Mouse (Mus musculus): ENCODE measurements at regions not wholly inside any gene's neighbourhood (a gene's known extent, or its start where the extent isn't known, plus 50 kb on each side); places are given as distances from the start of the nearest gene placed in this dataset.

- in situ Hi-C loops (cut with MboI; ENCODE audit: low pct_unique_long_range_greater_than_20kb) = no loop called here
- H3K27me3 ChIP-seq = no peaks in the 10 kb centered on the region
- ATAC-seq (no peak), DNase-seq (ENCODE audit: low read depth, low spot score) (no peak)
- ChIA-PET CTCF (no interaction called here), POLR2A (no interaction called here)
- TF ChIP-seq CTCF (IDR thresholded peaks at IDR 0.05) = no peak
These were observed 139.2 kb upstream of the Cep126 start for GRCm38 (mm10) chr9:8273253-8273652.

DNA sequence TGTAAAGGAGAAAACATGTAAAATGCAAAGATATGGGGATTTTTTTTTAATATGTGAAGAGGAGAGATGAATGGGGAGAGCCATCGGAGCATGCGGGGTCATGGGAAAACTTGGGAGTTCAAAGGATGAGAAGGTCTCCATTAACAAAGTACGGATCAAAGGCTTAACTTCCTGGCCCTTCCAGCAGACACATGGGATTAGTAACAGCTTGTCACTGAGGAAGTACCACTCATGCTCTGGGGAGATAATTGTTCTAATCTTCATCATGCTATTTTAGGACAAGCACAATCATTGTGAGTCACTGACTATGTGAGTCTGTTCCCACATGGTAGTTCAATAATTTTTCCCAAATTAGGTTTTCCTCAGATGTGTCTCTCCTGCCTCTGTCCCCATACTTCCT lies 115.4 kb upstream of the Cep126 start:
- H3K27me3 ChIP-seq = peaks cover 5% of the 10 kb centered on the region
- POLR2A ChIA-PET = no interaction called here
- no peak for DNase-seq (ENCODE audit: low read depth, low spot score)
- TF ChIP-seq CTCF (IDR thresholded peaks at IDR 0.05) = no peak
- in situ Hi-C loops (cut with MboI; ENCODE audit: low pct_unique_long_range_greater_than_20kb) = loop anchor here (10.0 kb wide), 1 partner anchor 695 kb away; no protein-coding TSS in a partner anchor
- ATAC-seq = no peak
- CTCF ChIA-PET = no interaction called here

DNA sequence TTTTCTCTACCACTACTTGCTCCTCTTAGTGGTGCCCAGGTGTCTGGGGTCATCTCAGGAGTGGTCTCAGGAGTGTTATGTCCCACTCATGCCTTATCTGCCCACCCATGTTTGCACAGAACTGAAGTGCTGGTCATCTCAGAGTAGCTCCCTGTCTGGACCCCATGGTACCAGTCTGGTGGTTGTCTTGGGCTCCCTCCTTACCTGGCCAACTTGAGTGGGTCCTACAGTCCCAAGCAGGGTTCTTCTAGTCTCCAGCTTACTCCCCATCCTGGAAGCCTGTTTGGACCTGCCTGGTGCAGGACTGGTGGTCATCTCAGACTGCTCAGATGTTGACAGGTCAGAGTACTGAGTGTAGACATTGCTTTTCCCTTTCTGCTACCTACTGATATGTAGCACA lies 94.0 kb upstream of the Cep126 start:
- in situ Hi-C loops (cut with MboI; ENCODE audit: low pct_unique_long_range_greater_than_20kb) = loop anchor here (5.0 to 10.0 kb wide), 2 partner anchors 447 to 739 kb away; no protein-coding TSS in a partner anchor
- TF ChIP-seq CTCF (IDR thresholded peaks at IDR 0.05) = no peak
- POLR2A ChIA-PET = no interaction called here
- CTCF ChIA-PET = interaction anchor here (1.4 kb wide), 1 partner anchor 13 kb away, joined by 4 read pairs; no protein-coding TSS in a partner anchor
- DNase-seq (ENCODE audit: low read depth, low spot score) (no peak), ATAC-seq (no peak)
- H3K27me3 ChIP-seq = no peaks in the 10 kb centered on the region

GRCm38 (mm10) chr9:8226415-8226814 lies 92.3 kb upstream of the Cep126 start:
- ChIA-PET POLR2A (no interaction called here), CTCF (no interaction called here)
- ATAC-seq (no peak), DNase-seq (ENCODE audit: low read depth, low spot score) (no peak)
- in situ Hi-C loops (cut with MboI; ENCODE audit: low pct_unique_long_range_greater_than_20kb) = loop anchor here (5.0 to 10.0 kb wide), 2 partner anchors 448 to 741 kb away; no protein-coding TSS in a partner anchor
- peak; percentile 47 for TF ChIP-seq CTCF (IDR thresholded peaks at IDR 0.05)
- no peaks in the 10 kb centered on the region for H3K27me3 ChIP-seq

GRCm38 (mm10) chr9:8208855-8209254 lies 74.8 kb upstream of the Cep126 start:
- TF ChIP-seq CTCF (IDR thresholded peaks at IDR 0.05) = peak; percentile 71
- no peaks in the 10 kb centered on the region for H3K27me3 ChIP-seq
- in situ Hi-C loops (cut with MboI; ENCODE audit: low pct_unique_long_range_greater_than_20kb) = loop anchor here (10.0 to 25.0 kb wide), 2 partner anchors 304 to 597 kb away; no protein-coding TSS in a partner anchor
- POLR2A ChIA-PET = no interaction called here
- CTCF ChIA-PET = interaction anchor here (0.7 to 0.9 kb wide), 3 partner anchors 125 to 487 kb away, joined by 3 read pairs; no protein-coding TSS in a partner anchor
- ATAC-seq (peak; percentile 88), DNase-seq (ENCODE audit: low read depth, low spot score) (no peak)

- peak; percentile 87 for ATAC-seq
- ChIA-PET POLR2A (no interaction called here), CTCF (no interaction called here)
- in situ Hi-C loops (cut with MboI; ENCODE audit: low pct_unique_long_range_greater_than_20kb) = no loop called here
- no peaks in the 10 kb centered on the region for H3K27me3 ChIP-seq
- no peak for TF ChIP-seq CTCF (IDR thresholded peaks at IDR 0.05)
- peak; percentile 47 for DNase-seq (ENCODE audit: low read depth, low spot score)
These were observed 51.3 kb upstream of the Cep126 start for GRCm38 (mm10) chr9:8185433-8185832.

All from Patski (cell line).